Mouse (Mus musculus): ENCODE data around the gene Olfr1349.
"Not testable (repeated sequence)": the region's sequence is repeated elsewhere in the genome, so short reads cannot be mapped to it uniquely, and the experiment has no call there.

Gene Olfr1349

DNA sequence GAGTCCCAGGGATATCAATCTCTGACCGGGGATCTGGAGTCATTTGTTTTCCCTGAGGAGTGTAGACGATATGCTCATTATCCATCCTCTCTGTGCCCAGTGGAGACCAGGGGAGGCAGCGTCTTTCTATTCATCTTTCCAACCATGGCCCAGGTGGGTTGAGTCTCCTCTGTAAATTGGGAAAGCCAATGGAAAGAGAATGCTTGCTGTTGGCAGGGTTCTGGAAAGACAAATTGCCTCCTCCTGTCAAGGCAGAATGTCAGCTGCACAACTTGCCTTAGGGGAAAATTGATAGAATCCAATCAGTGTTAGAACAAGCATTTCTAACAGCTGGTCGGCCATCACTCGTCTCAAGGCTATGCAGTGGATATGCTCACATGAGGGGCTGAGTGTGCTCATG lies at the start of gene Olfr1349:
TSS of gene Olfr1349 (minus strand) at position 101 of the 400 bp plus-strand sequence.
- DNase-seq (ENCODE audit: low spot score in 2 of 2), result no peak

DNA sequence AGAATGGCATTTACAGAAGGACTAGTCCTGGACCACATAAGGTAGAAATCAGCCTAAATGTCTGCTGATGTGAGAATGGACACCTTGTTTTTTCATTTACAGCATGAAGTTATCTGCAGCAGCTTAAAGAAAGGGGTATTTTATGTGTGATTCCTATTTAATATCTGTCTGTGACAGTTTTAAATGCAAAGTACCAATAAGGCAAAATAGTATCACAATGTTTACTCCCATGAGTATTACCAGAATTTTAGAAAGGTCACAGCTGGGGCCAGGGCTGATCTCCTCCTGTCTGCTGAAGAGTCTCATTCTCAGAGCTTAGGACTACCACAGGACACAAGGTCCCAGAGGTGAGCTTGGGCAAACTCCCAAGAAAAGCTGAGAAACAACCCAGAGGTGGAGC lies 41.8 kb upstream of the Olfr1349 start, which contains the start of gene Olfr1350:
TSS of gene Olfr1350 (plus strand) at position 301 of the 400 bp plus-strand sequence.
- DNase-seq (ENCODE audit: low spot score in 2 of 2), result no peak

DNA sequence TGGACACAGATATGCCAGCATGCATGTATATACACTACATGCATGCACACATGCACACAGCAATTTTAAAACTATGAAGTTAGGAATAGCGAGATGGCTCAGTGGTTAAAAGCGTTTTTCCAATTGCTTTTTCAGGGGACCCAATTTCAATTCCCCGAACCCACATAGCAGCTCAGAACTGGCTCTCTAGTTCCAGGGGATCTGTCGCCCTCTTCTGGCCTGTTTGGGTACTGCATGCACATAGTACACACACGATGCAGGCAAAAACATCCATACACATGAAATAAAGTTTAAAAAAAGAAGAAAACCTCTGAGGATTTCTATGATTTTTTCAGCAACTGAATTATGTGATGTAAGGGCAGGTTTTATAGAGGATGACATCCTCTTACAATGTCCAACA lies 3.4 kb upstream of the Olfr1349 start:
- peak in 1 of 2 experiments; percentile 30 for DNase-seq (ENCODE audit: low spot score in 2 of 2)

GRCm38 (mm10) chr7:6525001-6525400 lies 2.3 kb upstream of the Olfr1349 start:
- DNase-seq (ENCODE audit: low spot score in 2 of 2), result no peak

DNA sequence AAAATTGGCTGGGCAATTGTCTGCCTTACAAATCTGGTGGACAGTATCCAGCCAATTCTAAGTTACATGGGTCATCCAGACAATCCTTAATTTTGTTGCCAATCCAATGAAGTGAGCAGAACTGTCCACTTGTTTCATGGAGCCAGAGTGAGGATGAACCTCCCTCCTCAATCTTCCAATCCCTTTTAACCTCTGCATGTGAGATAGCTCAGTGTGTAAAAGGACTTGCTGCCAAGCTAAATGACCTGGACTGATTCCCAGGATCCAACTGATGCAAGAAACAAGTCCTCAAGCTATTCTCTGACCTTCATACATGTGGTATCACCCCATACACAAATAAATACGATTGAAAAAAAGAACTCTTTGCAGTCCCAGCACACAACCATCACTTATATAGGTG lies 1.1 kb downstream of the Olfr1349 start:
- DNase-seq (ENCODE audit: low spot score in 2 of 2), result no peak

- DNase-seq (ENCODE audit: low spot score in 2 of 2), result no peak
Measured at GRCm38 (mm10) chr7:6508648-6509047, 14.1 kb downstream of the Olfr1349 start, which contains the start of gene Olfr1348. TSS of gene Olfr1348 (minus strand) at chr7:6508748.

- no peak for DNase-seq (ENCODE audit: low spot score in 2 of 2)
Measured at GRCm38 (mm10) chr7:6499655-6500054, 23.1 kb downstream of the Olfr1349 start, which contains the start of gene Olfr1347. TSS of gene Olfr1347 (minus strand) at chr7:6499755.

GRCm38 (mm10) chr7:6486841-6487240 lies 35.9 kb downstream of the Olfr1349 start, which contains the start of gene Olfr5:
TSS of gene Olfr5 (minus strand) at chr7:6486941.
- DNase-seq (ENCODE audit: low spot score in 2 of 2), result no peak

GRCm38 (mm10) chr7:6477633-6478032 lies 45.1 kb downstream of the Olfr1349 start:
- DNase-seq (ENCODE audit: low spot score in 2 of 2), result not testable (repeated sequence)

DNA sequence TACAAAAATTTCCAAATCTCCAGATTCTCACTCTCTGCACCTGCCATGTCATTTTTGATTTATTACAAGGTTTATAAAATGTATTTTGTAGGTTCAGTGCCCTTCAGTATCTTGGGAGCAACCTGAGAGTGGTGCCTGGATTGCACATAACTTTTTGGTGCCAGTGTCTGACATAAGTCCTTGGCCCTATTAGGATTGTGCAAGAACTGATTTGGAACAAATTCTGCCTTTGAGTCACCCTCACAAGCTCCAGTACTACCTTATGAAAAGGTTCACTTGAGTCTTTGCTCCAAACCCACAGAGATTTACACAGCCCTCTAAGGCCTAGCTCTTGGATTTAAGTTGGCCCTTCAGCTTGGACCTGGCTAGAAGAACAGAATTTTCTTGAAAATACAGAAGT lies 55.8 kb downstream of the Olfr1349 start, which contains the start of gene Olfr1346:
TSS of gene Olfr1346 (plus strand) at position 151 of the 400 bp plus-strand sequence.
- no peak for DNase-seq (ENCODE audit: low spot score in 2 of 2)

Data from spleen, postnatal 10 days (tissue).